Mouse (Mus musculus) 416B (cell line): ENCODE data around the gene 1700001P01Rik.

Experiments
- DNase-seq: peaks from one replicate; pipeline ENCODE4 v3.0.0; 2011; ENCODE audit warnings: low read depth

1700001P01Rik gene

GRCm38 (mm10) chr11:97809235-97810121, 33.8 kb upstream of the 1700001P01Rik start:
- DNase-seq = no peak

- no peak for DNase-seq
These were observed 33.0 kb upstream of the 1700001P01Rik start for GRCm38 (mm10) chr11:97808621-97809234.

DNA sequence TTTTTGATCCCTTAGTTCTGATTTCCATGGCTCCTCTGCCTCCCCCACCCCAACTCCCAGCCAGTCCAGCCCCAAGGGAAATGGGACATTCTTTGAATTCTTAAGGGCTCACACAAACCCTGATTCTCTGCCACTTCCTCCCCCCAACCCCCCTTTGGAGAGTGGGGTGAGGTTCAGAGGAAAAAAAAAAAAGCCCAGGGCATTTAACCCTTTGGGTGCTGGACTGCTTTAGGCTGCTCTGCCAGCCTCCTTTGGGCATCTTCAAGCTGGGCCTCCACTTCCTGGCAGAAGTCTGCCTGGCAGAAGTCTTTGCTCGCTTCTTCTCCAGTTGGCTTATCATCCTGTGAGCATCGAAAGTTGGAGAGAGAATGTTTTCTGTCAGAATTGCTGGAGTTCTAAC, 32.4 kb upstream of the 1700001P01Rik start:
- DNase-seq = no peak

GRCm38 (mm10) chr11:97807626-97808025, 31.9 kb upstream of the 1700001P01Rik start:
- no peak for DNase-seq

DNA sequence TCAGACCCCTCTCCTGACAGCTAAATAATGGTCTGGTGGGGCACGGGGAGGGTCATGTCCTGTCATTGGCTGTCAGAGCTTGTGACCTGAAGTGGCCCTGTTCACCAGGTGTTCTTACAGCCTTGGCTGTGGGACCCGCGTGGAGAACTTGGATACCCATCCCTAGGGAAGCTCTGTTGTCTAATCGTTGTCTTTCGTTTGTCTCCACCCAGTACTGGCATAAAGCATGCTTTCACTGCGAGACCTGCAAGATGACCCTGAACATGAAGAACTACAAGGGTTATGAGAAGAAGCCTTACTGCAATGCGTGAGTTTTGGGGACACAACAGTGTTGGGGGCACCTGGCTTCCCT, 30.9 kb upstream of the 1700001P01Rik start:
- DNase-seq = no peak

DNA sequence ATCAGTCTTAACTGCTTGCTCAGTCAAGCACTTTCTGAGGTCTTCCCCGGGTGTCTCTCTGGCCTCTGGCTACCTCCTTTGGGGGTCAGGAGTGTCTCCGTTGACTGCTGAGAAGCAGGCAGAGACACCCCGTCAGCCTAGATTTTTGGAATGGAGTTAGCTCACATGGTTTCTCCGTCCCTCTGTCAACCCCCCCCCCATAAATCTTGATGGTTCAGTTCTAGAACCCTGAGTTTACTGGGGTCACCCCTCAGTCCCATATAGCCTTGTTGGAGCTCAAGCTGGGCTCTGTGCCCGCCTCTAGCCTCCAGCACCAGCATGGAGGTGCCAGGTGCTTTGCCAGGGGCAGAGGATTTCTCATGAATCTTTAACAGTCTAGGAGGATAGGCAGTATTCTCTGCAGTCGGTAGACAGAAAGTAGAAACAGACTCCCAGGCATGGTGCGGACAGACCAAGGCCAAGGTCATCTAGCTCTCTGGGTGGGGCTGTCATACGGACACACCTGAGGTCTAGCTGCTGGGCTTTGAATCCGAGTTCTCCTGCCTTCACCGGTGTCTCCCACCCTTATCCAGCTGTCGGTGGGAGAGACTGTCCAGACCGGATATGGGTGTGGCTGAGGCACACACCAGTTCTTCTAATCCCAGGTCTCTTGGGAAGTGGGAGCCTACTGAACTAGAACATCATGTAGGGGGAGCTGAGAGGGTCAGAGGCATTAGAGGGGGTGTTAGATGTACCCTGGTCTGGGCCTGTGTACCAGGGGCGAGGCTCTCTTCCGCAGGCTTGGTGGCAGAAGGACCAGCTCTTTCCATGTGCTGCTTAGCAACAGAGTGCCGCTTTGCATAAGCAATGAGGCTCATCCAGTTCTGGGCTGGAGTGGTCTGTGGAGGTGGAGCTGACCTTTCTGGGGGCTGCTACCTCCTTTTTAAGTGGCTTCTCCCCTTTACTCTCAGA, 30.2 kb upstream of the 1700001P01Rik start:
- no peak for DNase-seq

DNA sequence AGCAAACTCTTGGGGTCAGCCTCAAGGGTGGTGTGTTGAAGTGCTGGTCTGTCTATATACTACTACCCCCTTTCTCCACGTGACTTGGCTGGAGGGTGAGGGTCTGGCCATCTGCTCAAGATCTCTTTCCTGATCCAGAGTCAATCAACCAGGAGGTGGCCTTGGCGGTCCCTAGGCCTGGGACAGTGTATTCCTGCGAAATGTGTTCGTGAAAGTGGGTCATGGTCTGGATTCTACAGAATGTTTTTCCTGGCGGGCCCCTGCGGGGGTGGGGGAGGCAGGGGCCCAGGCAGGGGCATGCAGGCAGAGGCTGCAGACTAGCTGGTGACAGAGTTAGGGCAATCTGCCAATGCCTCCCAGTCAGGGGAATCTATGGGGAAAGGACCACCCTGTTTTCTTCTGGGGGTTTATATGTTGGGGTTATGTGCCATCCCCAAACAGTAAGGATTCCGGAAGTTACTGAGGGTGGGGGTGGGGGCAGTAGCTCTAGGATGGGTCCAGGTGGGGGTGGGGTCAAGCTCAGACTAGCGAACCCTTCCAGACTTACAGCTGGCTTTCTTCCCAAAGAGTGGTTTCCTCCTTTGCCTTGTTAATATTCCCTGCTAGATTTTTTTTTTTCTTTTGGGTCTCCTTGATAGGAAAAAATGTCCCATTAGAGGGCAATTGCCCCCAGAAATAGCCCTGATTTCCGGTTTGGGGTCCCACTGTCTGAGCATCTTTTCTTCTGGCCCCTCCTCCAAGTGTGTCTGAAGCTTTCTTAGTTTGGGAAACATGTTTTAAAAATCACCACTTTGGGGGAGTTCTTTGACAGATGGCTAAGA, 29.3 kb upstream of the 1700001P01Rik start:
- DNase-seq = no peak

- no peak for DNase-seq
These were observed 28.1 kb upstream of the 1700001P01Rik start for GRCm38 (mm10) chr11:97803847-97804246.

DNA sequence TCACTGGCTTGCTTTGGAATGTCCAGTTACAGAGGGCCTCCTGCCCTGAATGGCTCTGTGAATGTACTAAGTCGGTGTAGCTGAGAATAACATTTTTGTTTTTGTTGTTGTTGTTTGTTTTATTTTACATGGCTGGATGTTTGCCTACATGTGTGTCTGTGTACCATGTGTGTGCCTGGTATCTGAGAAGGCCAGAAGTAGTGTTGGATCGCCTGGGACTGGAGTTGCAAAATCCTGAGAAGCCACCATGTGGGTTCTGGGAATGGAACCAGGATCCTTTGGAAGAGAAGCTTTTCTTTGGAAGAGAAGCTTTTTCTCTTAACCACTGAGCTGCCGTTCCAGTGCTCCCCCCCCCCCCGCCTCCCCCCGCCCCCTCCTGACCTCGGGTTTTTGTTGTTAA, 26.8 kb upstream of the 1700001P01Rik start:
- DNase-seq = no peak

DNA sequence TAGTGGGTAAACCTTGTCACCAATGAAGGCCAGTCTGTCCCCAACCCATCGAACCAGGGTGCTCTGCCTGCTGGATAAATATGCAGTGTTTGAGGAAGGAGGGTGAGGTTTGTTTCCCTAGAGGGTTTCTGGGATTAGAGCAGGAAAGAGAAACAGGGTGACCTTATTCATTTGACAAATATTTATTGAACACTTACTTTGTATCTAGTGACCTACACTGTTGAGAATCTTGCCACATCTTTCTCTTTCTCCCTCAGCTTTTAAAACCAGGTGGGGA, 26.4 kb upstream of the 1700001P01Rik start:
- no peak for DNase-seq

DNA sequence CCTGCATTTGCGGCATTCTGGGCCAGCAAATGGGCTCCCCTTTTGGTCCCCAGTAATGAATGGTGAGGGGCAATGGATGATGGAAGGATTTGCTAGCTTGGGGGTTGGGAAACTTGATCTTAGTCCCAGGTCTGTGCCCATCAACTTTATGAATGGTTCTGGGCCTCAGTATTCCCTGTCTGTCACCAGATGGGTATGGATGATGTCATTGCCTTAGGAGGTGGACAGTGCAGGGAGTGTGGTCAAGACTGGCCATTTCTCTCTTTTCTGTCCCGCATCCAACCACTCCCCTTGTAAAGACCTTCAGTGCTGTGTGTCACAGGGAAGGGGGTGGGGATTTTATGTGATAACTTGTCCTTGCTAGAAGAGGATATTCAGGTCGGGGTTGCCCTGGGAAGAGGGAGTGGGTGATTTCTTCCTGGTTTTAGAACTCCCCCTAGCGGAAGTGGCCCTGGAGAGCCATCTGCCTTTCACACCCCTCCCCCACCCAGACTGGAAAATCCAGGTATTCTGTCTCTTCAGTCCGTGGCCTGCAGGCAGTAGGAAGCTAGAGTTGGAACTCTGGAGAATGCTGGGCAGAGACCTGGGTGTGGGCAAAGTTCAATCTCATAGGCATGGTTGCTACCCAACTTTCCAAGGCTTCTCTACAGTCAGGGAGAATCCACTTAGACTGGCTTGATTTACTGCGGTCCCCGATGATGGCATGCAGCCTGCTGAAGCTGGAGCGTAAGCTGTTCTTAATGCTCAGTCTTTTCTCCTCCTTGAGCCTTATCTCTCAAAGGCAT, 25.9 kb upstream of the 1700001P01Rik start:
- no peak for DNase-seq

GRCm38 (mm10) chr11:97800691-97801408, 25.1 kb upstream of the 1700001P01Rik start:
- DNase-seq = peak; percentile 60

- DNase-seq = peak; percentile 78
These were observed 24.4 kb upstream of the 1700001P01Rik start for GRCm38 (mm10) chr11:97799994-97800690.

DNA sequence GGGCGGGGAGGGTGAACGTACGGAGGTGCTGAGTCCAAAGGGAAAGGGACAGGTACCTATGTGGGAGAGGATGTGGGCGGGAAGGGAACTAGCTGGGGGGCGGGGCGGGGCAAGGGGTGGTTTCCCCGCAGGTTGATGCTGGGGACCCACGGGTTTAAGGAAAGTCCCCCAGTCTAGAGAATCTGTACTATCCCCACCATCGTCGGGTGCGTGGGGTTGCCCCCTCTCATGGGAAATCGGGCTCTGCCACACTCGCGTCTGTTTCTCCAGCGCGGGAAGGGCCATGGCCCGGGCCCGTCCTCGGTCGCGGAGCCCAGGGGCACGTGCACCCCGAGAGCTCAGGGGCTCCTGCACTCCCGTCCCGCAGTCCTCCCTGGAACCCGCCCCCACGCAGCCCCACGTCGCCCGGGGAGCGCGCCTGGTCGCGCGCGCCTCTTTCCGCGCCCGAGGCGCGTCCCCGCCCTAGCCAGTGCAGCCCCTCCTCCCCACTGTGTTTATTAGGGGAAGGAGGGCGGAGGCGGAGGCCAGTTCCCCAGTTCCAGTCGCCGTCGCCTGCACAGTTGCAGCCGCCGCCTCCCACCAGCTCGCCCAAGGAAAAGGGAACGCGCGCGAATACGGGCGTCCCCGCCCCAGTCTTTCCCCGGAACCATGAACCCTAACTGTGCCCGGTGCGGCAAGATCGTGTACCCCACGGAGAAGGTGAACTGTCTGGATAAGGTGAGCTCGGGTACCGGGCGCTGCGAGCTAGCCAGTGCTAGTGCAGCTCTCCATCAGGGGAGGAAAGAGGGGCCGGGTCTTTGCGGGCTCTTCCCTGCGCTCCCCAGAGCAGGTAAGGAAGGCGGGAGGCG, 23.7 kb upstream of the 1700001P01Rik start:
- DNase-seq = peak; percentile 84

DNA sequence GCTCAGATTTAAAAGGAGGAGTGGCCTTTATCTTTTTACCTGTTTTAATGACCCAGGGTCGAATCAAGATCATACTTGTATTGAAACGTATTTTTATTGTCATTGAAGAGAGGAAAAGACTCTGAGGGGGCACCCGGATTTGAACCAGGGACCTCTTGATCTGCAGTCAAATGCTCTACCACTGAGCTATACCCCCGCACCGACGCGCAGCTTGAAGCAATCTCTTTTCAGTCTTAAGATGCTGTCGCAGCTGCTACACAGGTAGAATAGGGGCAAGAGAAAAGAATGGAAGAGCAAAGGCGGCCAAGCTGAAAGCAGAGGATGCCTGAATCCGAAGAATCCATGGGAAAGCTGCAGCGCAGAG, 23.0 kb upstream of the 1700001P01Rik start, which contains the start of gene Lasp1:
Gene Lasp1, plus strand, starts transcription at position 219 of the 364 bp plus-strand sequence.
- peak; percentile 92 for DNase-seq

DNA sequence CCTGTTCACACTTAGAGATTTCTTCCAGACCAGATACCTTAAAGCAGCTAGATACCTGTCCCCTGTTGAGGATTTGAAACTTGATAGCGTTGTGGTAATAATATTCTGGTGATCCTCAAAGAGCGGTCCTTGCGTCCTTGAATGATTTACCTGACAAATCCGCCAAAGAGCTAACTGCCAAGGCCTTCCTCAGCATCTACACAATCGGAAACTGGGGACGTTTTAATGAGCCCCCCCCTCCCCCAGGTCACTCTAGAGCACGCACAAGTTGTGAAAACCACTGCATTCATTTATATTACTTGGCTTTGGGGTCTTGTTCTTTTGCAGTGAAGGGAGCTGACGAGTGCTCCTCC, 22.3 kb upstream of the 1700001P01Rik start:
- no peak for DNase-seq

DNA sequence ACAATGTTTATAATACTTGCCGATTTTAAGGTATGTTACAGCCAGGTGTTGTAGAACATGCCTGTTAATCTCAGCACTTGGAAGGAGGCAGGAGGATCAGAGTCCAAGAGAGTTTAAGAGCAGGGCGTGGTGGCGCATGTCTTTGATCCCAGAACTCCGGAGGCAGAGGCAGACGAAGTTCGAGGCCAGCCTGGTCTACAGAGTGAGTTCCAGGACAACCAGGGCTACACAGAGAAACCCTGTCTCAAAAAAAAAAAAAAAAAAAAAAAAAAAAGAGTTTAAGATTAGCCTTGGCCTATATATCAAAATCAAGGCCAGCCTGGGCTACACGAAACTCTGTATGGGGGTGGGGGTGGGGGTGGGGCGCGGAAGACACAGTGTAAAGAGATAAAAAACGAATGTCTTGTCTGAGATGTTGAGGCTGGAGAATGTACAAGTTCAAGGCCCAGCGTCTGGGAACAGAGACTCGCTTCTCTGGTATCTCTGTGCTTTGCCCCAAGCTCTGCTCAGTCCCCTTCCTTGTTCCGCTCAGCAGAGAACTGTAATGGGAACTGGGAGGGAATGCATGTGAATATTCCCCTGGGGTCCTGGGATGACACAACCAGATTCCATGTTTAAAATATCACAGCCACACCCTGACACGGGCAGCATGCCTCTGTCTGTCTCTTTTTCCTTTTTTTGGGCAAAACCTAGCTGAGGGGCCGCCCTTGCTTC, 21.8 kb upstream of the 1700001P01Rik start:
- DNase-seq = no peak

DNA sequence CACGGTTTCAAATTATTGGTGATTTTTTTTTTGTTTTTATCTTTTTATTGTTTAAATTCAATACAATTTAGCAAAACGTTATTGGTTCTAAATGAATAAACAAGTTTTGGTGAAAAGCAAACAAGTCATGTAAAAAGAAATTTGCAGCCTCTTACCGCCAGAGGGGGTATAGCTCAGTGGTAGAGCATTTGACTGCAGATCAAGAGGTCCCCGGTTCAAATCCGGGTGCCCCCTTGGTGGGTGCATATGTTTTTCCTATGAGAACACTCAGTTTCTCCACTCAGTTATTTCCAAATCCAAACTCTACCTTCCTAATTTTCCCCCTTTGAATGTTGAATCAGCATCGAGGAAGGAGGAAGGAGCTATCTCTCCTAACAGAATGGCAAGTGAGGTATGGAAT, 21.2 kb upstream of the 1700001P01Rik start:
- peak; percentile 85 for DNase-seq
